Mouse (Mus musculus) forebrain, embryonic 13.5 days (tissue): ENCODE data around the gene Ank2. TPM values are rescaled to one million over a fixed set of nuclear protein-coding genes. Genes with fewer than 3 reads are reported as not detected.
"Not testable (repeated sequence)": the region's sequence is repeated elsewhere in the genome, so short reads cannot be mapped to it uniquely, and the experiment has no call there.

ENCODE experiments used
- ATAC-seq: fragments of 200-750 bp; cut with Nextera tagmentation; 2 replicates; pipeline ENCODE4 v1.8.0; 2017
- H3K27ac ChIP-seq: fragments of 300-500 bp; sonication (generic); 2 replicates; pipeline ENCODE4 v1.5.1; 2015; ENCODE audit warnings: inconsistent platforms, mild to moderate bottlenecking, moderate library complexity
- H3K27me3 ChIP-seq: fragments of 300-500 bp; sonication (generic); 2 replicates; pipeline ENCODE4 v1.6.1; 2015; ENCODE audit warnings: mild to moderate bottlenecking, inconsistent platforms
- H3K36me3 ChIP-seq: fragments of 300-500 bp; sonication (generic); 2 replicates; pipeline ENCODE4 v1.6.1; 2015; ENCODE audit warnings: mild to moderate bottlenecking, inconsistent platforms; ENCODE audit not compliant: poor library complexity, severe bottlenecking
- H3K4me1 ChIP-seq: fragments of 300-500 bp; sonication (generic); 2 replicates; pipeline ENCODE4 v1.6.1; 2015; ENCODE audit warnings: inconsistent platforms
- H3K4me2 ChIP-seq: fragments of 300-500 bp; sonication (generic); 2 replicates; pipeline ENCODE4 v1.6.1; 2015; ENCODE audit warnings: inconsistent platforms, mild to moderate bottlenecking, moderate library complexity
- H3K4me3 ChIP-seq: fragments of 300-500 bp; sonication (generic); 2 replicates; pipeline ENCODE4 v1.5.1; 2015; ENCODE audit warnings: mild to moderate bottlenecking, inconsistent platforms
- H3K9ac ChIP-seq: fragments of 300-500 bp; sonication (generic); 2 replicates; pipeline ENCODE4 v1.6.1; 2015; ENCODE audit warnings: mild to moderate bottlenecking, inconsistent platforms
- H3K9me3 ChIP-seq: fragments of 300-500 bp; sonication (generic); replicated peaks from 2 replicates; pipeline ENCODE4 v1.6.1; 2016; ENCODE audit warnings: inconsistent platforms
- WGBS: fragments of 180-500 bp; shearing (Covaris S2); methylation state at CpG from one replicate; pipeline ENCODE4 v1.1.7; 2015; 5-methylcytosine and 5-hydroxymethylcytosine counted together
- polyA plus RNA-seq: library from polyadenylated mRNA; unstranded; fragments of >200 nt; fragmentation: Nextera tagmentation; extraction: Ambion mirVana; gene quantifications from 2 replicates; pipeline ENCODE4 v1.2.1, GENCODE M21; 2015

Gene Ank2
- polyA plus RNA-seq, 1 experiment from 2014 or later: 125 TPM

DNA sequence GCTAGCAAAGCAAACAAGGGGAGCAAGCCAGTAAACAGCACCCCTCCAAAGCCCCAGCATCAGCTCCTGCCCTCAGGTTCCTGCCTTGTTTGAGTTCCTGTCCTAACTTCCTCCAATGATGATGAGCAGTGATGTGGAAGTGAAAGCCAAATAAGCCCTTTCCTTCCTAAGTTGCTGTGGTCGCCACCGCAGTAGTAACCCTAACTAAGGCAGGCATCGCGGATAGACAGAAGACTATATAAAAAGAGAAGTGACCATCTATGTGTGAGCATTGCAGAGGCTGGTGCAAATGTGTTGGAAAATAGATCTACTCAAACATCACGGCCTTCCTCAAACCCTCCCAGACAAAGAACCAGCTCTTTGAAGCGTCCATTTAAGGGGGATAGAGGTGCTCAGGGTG lies 167.6 kb downstream of the Ank2 start:
- no peaks in the 10 kb centered on the region for H3K9me3 ChIP-seq
- H3K4me1 ChIP-seq: no peaks in the 10 kb centered on the region
- H3K36me3 ChIP-seq: peaks cover 4% of the 10 kb centered on the region; the same call in 1 of the 2 replicates
- H3K27me3 ChIP-seq: no peaks in the 10 kb centered on the region
- no peak overlapping the region for H3K4me2 ChIP-seq
- H3K9ac ChIP-seq: no peak overlapping the region
- no peak overlapping the region for H3K4me3 ChIP-seq
- WGBS: 90% methylated on average over 6 of the region's 6 CpGs
- H3K27ac ChIP-seq: no peak overlapping the region
- ATAC-seq: no peak

DNA sequence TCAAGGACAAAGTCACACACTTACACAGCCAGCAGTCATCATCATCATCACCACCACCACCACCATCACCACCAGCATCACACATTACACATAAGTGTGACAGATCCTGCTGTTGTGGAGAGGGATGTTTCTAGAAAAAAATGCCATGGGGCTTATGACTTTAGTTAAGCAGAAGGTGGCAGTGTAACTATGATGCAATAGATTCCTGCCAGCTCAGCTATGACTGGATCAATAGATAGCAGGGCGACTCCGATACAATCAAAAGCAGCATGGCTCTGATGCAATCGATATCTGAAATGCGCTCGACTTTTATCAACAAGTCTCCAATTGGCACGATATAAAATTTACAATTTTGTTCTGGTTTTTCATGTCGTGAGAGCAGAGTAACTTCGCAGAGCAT lies 172.8 kb downstream of the Ank2 start:
- ATAC-seq: no peak
- no peak overlapping the region for H3K9ac ChIP-seq
- H3K4me1 ChIP-seq: no peaks in the 10 kb centered on the region
- H3K27me3 ChIP-seq: no peaks in the 10 kb centered on the region
- H3K9me3 ChIP-seq: no peaks in the 10 kb centered on the region
- 92% methylated on average over 8 of the region's 8 CpGs for WGBS
- H3K4me3 ChIP-seq: no peak overlapping the region
- no peak overlapping the region for H3K27ac ChIP-seq
- no peak overlapping the region for H3K4me2 ChIP-seq
- H3K36me3 ChIP-seq: no peaks in the 10 kb centered on the region

DNA sequence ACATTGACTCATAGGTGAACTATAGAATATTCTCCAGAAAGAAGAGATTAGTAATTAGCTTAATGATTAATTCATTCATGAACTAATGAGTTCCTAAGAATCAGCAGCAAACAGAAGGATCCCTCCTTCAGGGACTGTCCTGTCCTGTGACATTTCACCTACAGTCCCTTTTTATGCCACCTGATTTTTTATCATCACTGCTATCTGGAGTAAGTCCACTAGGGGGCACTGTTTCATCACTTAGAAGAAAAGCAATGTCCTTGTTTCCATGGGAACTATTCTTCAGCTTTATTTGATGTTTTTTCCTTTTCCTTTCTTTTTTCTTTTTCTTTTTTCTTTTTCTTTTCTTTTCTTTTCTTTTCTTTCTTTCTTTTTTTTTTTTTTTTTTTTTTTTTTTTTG lies 176.3 kb downstream of the Ank2 start:
- Histone ChIP-seq H3K4me1 (no peaks in the 10 kb centered on the region), H3K9ac (no peak overlapping the region), H3K27ac (no peak overlapping the region), H3K36me3 (no peaks in the 10 kb centered on the region), H3K9me3 (no peaks in the 10 kb centered on the region), H3K4me2 (no peak overlapping the region), H3K27me3 (no peaks in the 10 kb centered on the region), H3K4me3 (no peak overlapping the region)
- ATAC-seq: peak; percentile 38; the same call in 1 of the 2 replicates

DNA sequence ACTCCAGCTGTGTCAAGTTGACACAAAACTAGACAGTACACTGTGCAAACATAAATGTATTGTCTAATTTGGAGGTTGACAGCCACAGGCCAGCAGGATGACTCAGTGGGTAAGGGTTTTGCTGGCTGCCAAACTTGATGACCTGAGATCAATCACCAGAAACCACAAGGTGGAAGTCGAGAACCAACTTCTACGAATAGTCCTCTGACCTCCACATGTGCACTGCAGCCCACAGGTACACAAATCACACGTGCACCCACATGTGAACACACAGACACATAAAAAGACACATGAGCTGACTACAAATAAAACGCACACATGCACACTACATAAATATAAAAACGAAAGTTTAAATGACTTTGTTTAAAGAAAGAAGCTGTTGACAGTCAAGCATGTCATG lies 177.5 kb downstream of the Ank2 start:
- Histone ChIP-seq H3K27me3 (no peaks in the 10 kb centered on the region; the same call in 1 of the 2 replicates), H3K9me3 (no peaks in the 10 kb centered on the region), H3K4me3 (no peak overlapping the region), H3K4me1 (no peaks in the 10 kb centered on the region), H3K36me3 (no peaks in the 10 kb centered on the region), H3K9ac (no peak overlapping the region), H3K27ac (no peak overlapping the region), H3K4me2 (no peak overlapping the region)
- WGBS: 90% methylated on average over 5 of the region's 5 CpGs
- ATAC-seq: no peak

DNA sequence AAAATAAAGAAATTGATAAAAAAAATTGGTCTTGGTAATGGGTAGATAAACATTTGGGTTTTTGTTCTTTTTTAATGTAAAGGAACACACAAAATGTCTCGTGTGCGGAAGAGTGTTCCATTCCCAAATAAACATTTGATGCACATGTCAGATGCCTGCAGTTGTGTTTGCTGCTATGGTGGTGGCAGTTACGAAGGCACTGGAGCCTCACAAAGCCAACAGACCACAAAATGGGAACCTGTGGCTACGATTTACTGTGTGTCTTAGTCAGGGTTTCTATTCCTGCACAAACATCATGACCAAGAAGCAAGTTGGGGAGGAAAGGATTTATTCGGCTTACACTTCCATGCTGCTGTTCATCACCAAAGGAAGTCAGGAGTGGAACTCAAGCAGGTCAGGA lies 178.1 kb downstream of the Ank2 start:
- H3K27me3 ChIP-seq, H3K27ac ChIP-seq, H3K9me3 ChIP-seq, H3K36me3 ChIP-seq, H3K4me3 ChIP-seq, H3K9ac ChIP-seq, H3K4me2 ChIP-seq, H3K4me1 ChIP-seq, ATAC-seq: not testable (repeated sequence)
- 94% methylated on average over 5 of the region's 5 CpGs for WGBS

DNA sequence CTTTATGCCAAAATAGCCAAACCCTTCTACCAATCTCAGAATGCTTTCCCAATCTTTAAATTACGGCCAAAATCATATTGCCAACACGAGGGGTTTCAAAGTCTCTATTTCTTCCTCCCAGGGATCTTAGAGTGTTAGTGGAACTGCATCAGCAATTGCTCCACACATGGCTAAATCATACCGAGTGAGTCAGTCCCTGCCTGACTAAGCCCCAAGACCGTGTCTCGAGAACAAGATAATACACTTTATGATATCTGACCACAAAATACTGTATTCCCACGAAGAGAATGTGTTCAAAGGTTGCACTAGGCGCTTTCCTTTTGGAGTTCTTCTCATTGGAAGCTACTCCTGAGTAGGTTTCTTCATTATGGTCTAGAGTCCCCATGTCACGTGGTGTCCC lies 178.8 kb downstream of the Ank2 start:
- Histone ChIP-seq H3K36me3 (no peaks in the 10 kb centered on the region), H3K4me2 (no peak overlapping the region), H3K4me1 (no peaks in the 10 kb centered on the region), H3K27ac (no peak overlapping the region), H3K27me3 (no peaks in the 10 kb centered on the region; the same call in 1 of the 2 replicates), H3K9me3 (no peaks in the 10 kb centered on the region), H3K9ac (no peak overlapping the region), H3K4me3 (no peak overlapping the region)
- no peak for ATAC-seq
- 93% methylated on average over 8 of the region's 8 CpGs for WGBS

DNA sequence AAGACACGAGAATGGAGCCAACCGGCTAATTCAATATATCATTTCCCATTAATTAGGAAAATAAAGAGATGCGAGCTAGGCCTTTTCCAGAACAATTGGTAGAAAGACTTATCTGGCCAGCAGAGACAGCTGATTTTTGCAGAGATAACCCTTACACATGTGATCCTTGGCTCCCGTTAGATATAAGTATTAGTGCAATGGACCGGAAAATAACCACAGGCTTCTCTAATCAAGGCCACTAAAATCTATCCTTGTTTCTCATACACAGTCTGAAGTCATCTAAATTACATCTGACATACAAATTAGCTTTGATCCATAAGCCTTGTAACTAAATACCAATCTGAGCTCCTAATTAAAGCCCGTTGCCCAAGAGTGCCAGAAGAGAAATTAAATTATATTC lies 181.5 kb downstream of the Ank2 start:
- Histone ChIP-seq H3K9ac (no peak overlapping the region), H3K27ac (no peak overlapping the region), H3K9me3 (no peaks in the 10 kb centered on the region), H3K4me3 (no peak overlapping the region), H3K36me3 (no peaks in the 10 kb centered on the region), H3K4me1 (no peaks in the 10 kb centered on the region), H3K27me3 (no peaks in the 10 kb centered on the region; the same call in 1 of the 2 replicates), H3K4me2 (no peak overlapping the region)
- ATAC-seq: no peak
- WGBS: 65% methylated on average over 6 of the region's 6 CpGs

DNA sequence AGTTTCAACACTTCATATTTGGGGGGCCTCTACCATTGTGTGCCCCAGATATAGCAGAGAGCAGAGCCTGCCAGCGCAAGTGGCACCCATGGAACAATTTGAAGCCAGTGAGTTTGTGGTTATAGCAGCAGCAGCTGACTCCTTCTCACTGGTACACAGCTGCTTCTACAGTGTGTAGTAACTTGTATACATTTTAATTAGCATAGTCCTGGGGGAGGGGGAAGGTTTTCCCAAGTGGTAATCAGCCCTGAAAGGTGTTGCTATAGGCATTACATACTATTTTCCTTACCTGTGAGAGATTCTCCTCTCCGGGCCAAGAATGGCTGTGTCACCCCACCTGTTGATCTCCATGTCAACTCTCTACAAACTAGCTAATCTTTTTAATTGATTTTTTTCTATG lies 182.4 kb downstream of the Ank2 start:
- H3K4me1 ChIP-seq: no peaks in the 10 kb centered on the region
- no peak overlapping the region for H3K27ac ChIP-seq
- 97% methylated on average over 2 of the region's 2 CpGs for WGBS
- H3K9ac ChIP-seq: no peak overlapping the region
- no peak overlapping the region for H3K4me3 ChIP-seq
- ATAC-seq: no peak
- no peaks in the 10 kb centered on the region for H3K36me3 ChIP-seq
- H3K4me2 ChIP-seq: no peak overlapping the region
- no peaks in the 10 kb centered on the region for H3K9me3 ChIP-seq
- H3K27me3 ChIP-seq: no peaks in the 10 kb centered on the region; the same call in 1 of the 2 replicates

DNA sequence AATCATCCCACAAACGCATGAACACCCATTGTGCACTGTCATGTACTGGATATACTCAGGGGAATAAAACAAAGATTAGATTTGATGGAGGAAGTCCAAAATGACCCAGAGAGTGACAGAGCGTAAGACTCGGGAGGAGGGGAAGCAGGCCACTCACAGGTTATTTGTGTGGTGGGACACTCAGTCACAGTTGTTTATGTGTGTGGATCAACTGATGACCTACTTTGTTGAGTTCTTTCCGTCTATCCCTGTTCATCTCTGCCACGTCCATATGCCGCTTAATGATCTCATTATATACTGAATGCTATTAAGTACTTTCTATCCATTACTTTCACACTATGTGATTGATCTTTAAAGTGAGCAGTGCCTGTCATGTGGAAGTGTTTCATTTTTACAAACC lies 187.6 kb downstream of the Ank2 start:
- no peaks in the 10 kb centered on the region for H3K4me1 ChIP-seq
- H3K9me3 ChIP-seq: no peaks in the 10 kb centered on the region
- no peaks in the 10 kb centered on the region; the same call in 1 of the 2 replicates for H3K27me3 ChIP-seq
- H3K9ac ChIP-seq: no peak overlapping the region
- H3K4me2 ChIP-seq: no peak overlapping the region
- no peak overlapping the region for H3K4me3 ChIP-seq
- no peaks in the 10 kb centered on the region for H3K36me3 ChIP-seq
- no peak for ATAC-seq
- WGBS: 74% methylated on average over 6 of the region's 6 CpGs
- H3K27ac ChIP-seq: no peak overlapping the region

DNA sequence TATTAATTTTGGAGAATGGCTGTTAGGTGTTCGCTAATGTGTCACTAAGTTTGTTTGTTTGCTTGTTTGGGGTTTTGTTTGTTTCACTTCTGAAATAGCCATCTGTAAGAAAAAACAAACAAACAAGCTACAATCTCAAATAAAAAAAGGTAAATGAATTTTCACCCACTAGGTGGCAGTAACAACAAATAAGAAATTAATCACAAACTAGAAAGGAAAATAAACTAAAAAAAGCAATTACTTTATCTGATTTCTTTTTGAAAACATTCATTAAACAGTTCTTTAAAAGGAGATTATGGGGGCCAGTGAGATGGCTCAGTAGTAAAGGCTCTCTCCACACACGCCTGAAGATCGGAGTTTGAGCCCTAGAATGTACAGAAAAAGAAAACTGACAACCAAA lies 189.1 kb downstream of the Ank2 start:
- H3K4me2 ChIP-seq: no peak overlapping the region
- ATAC-seq: no peak
- no peaks in the 10 kb centered on the region for H3K4me1 ChIP-seq
- no peak overlapping the region for H3K4me3 ChIP-seq
- H3K9me3 ChIP-seq: no peaks in the 10 kb centered on the region
- H3K9ac ChIP-seq: no peak overlapping the region
- no peak overlapping the region for H3K27ac ChIP-seq
- no peaks in the 10 kb centered on the region for H3K27me3 ChIP-seq
- 84% methylated on average over 3 of the region's 3 CpGs for WGBS
- H3K36me3 ChIP-seq: no peaks in the 10 kb centered on the region

DNA sequence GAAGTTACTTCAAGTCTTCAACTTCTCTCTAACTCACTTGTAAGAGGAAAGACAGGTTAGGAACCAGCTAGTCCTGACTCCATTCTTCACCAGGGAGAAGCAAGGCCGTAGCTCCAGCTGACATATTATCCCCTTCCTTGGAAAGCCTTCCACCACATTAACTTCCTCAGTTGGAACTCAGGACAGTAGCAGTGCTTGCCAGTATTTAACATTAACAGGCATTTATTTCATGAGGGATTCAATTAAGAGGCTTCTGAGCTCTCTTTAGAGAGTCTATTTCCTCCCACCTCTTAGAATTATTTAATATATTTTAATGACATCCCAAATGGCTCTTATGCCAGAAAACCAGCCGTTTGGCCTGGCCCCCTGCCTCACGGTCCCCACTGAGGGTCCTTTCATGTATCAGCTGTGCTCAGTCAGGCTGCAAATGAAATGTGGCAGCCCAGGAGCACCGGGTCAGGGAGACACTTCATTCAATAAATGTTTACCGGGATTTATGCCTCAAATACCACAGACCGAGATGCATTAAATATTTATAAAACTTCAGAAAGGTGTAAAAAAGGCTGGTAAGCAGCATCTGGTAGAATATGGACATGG lies 195.1 kb downstream of the Ank2 start:
- Histone ChIP-seq H3K4me1 (peaks cover 32% of the 10 kb centered on the region), H3K9ac (no peak overlapping the region), H3K36me3 (no peaks in the 10 kb centered on the region), H3K4me3 (no peak overlapping the region), H3K4me2 (no peak overlapping the region), H3K9me3 (no peaks in the 10 kb centered on the region), H3K27ac (no peak overlapping the region), H3K27me3 (no peaks in the 10 kb centered on the region)
- ATAC-seq: no peak
- 17% methylated on average over 6 of the region's 6 CpGs for WGBS

DNA sequence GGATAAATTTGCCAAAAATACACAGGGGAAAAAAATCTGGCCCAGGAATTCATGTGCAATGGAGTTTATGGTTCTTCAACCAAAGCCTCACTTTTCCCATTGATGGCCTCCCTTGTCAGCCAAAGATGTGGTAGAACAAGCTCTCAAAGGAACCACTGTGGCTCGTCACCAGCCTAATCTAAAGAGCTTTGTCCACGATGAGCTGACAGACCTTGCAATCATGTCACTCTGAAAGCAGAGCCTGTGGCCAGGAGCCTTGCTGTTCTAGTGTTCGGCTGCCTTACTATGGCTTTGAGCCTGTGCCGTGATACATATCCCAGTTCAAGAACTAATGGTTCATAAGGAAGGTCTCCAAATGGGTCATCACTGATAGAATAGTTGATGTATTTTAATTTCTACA lies 196.1 kb downstream of the Ank2 start:
- no peak overlapping the region for H3K9ac ChIP-seq
- no peaks in the 10 kb centered on the region for H3K27me3 ChIP-seq
- H3K27ac ChIP-seq: no peak overlapping the region
- H3K9me3 ChIP-seq: no peaks in the 10 kb centered on the region
- H3K4me1 ChIP-seq: peaks cover 32% of the 10 kb centered on the region
- H3K4me3 ChIP-seq: no peak overlapping the region
- H3K4me2 ChIP-seq: no peak overlapping the region
- WGBS: 72% methylated on average over 4 of the region's 4 CpGs
- no peaks in the 10 kb centered on the region for H3K36me3 ChIP-seq
- no peak for ATAC-seq

DNA sequence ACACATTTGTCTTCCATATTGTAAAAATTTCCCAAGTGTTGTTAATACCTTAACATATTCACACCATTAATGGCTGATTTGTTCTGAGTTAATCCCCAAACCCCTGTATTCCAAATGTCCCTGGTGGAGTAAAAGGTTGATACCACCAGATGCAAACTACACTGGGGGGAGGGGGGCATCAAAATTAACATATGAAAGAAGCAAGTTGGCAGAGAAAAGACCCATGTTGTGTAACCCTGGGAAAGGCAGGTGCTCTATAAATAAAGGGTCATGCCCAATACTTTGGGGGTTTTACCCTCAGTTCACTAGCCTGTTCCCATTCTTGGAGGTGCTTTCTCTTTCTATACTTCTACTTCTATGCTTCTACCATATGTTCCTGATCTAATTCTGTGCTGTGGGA lies 198.4 kb downstream of the Ank2 start:
- ATAC-seq: no peak; the same call in 1 of the 2 replicates
- no peak overlapping the region for H3K9ac ChIP-seq
- H3K4me3 ChIP-seq: no peak overlapping the region
- H3K9me3 ChIP-seq: no peaks in the 10 kb centered on the region
- H3K36me3 ChIP-seq: no peaks in the 10 kb centered on the region
- H3K4me2 ChIP-seq: no peak overlapping the region
- peaks cover 32% of the 10 kb centered on the region for H3K4me1 ChIP-seq
- no peak overlapping the region for H3K27ac ChIP-seq
- H3K27me3 ChIP-seq: no peaks in the 10 kb centered on the region
